Mouse (Mus musculus): ENCODE data around the gene Smyd2.

GRCm38 (mm10) chr1:189852456-189852855 is 69.7 kb downstream of the Smyd2 start:
- no peak for TF ChIP-seq CTCF (conservative IDR thresholded peaks at IDR 0.05; ENCODE audit: low read length)
- no peak for TF ChIP-seq NANOG (IDR thresholded peaks at IDR 0.05; ENCODE audit: borderline replicate concordance, low read length)
